ENCODE assay signal across 13 mouse cellular contexts in the genomic region with DNA sequence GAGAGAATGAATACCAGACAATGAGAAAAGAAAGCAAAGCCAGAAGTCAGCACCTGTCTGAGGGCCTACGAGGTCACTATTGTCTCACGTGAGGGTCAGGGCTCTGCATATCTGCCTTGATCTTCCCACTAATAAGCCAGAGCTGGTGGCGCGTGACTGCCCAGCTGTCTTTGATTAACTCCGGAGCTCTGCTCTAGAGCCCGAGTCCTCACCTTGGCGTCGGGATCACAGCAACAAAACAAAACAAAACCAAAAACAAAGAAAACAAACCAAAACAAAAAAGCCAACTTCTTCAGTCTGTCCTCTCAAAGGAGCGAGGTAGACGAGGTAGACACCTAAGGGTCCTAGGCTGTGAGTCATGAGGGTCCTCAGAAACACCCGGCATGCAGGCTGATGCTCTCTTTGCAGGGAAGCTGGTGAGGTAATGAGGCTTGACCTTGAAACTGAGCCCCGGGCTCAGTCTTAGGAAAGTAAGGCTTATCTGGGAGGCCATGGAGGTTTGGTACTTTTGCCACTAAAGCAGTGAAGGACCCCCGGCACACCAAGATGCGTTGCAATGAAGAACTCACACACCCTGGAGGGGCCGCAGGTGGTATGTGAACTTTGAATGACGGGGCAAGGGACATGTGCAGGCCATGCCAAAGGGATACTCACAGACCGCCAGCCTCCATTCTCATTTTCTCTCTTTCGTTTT. TPM values are rescaled to one million over a fixed set of nuclear protein-coding genes. Genes with fewer than 3 reads are reported as not detected.
DNase-seq lines count a peak whose midpoint lies in the region; ATAC-seq lines count a peak whose summit lies in the region.
"Had no signal": no experiment of that assay in that cellular context is flagged by ENCODE, and none has a peak within 500 bp of the region (broad histone marks: within the 10 kb centered on the region; RNA-seq: fewer than 3 reads in every experiment).

No protein-coding gene starts in this region.

- H3K27ac ChIP-seq in neural tube, embryonic 15.5 days (replicated peaks): no peak overlapping the region
- peak overlapping the region; percentile 75 for H3K27ac ChIP-seq in embryonic facial prominence, embryonic 10.5 days (replicated peaks)
- peak overlapping the region; percentile 88 for H3K27ac ChIP-seq in kidney, embryonic 15.5 days
- no peak overlapping the region for H3K27ac ChIP-seq in hindbrain, embryonic 13.5 days
- H3K27ac ChIP-seq: hindbrain, embryonic 15.5 days; left cerebral cortex, adult 2 months had no signal

- H3K9ac ChIP-seq in neural tube, embryonic 15.5 days (replicated peaks): no peak overlapping the region
- no peak overlapping the region for H3K9ac ChIP-seq in kidney, embryonic 15.5 days
- no peak overlapping the region for H3K9ac ChIP-seq in hindbrain, embryonic 13.5 days
- H3K9ac ChIP-seq: hindbrain, embryonic 15.5 days had no signal

- H3K36me3 ChIP-seq in neural tube, embryonic 15.5 days: no peaks in the 10 kb centered on the region
- no peaks in the 10 kb centered on the region for H3K36me3 ChIP-seq in embryonic facial prominence, embryonic 10.5 days (replicated peaks)
- no peaks in the 10 kb centered on the region for H3K36me3 ChIP-seq in kidney, embryonic 15.5 days
- H3K36me3 ChIP-seq in hindbrain, embryonic 13.5 days: no peaks in the 10 kb centered on the region
- H3K36me3 ChIP-seq: G1E; hindbrain, embryonic 15.5 days had no signal

- no peak overlapping the region for H3K4me2 ChIP-seq in neural tube, embryonic 15.5 days
- peak overlapping the region; percentile 41 for H3K4me2 ChIP-seq in kidney, embryonic 15.5 days
- H3K4me2 ChIP-seq in hindbrain, embryonic 13.5 days: no peak overlapping the region
- H3K4me2 ChIP-seq: hindbrain, embryonic 15.5 days had no signal

- 79% methylated on average over 18 of the region's 18 CpGs for WGBS in neural tube, embryonic 15.5 days
- WGBS in embryonic facial prominence, embryonic 10.5 days: 50% methylated on average over 18 of the region's 18 CpGs
- 38% methylated on average over 18 of the region's 18 CpGs for WGBS in kidney, embryonic 15.5 days
- WGBS in hindbrain, embryonic 13.5 days: 70% methylated on average over 18 of the region's 18 CpGs

- ATAC-seq in neural tube, embryonic 15.5 days (ENCODE audit: low FRiP score): no peak
- peak; percentile 73 for ATAC-seq in kidney, embryonic 15.5 days (replicated peaks; ENCODE audit: low FRiP score)
- no peak for ATAC-seq in erythroblast, adult 5-6 weeks (replicated peaks; ENCODE audit: low FRiP score, poor library complexity, severe bottlenecking)
- ATAC-seq in hindbrain, embryonic 13.5 days (ENCODE audit: low FRiP score): no peak

- no peaks in the 10 kb centered on the region for H3K9me3 ChIP-seq in neural tube, embryonic 15.5 days (replicated peaks)
- H3K9me3 ChIP-seq in embryonic facial prominence, embryonic 10.5 days: no peaks in the 10 kb centered on the region
- no peaks in the 10 kb centered on the region for H3K9me3 ChIP-seq in kidney, embryonic 15.5 days (replicated peaks)
- H3K9me3 ChIP-seq in hindbrain, embryonic 13.5 days: no peaks in the 10 kb centered on the region
- H3K9me3 ChIP-seq: G1E; hindbrain, embryonic 15.5 days had no signal

- H3K4me1 ChIP-seq in neural tube, embryonic 15.5 days: no peaks in the 10 kb centered on the region
- peaks cover 45% of the 10 kb centered on the region for H3K4me1 ChIP-seq in embryonic facial prominence, embryonic 10.5 days
- peaks cover 40% of the 10 kb centered on the region for H3K4me1 ChIP-seq in kidney, embryonic 15.5 days
- 0 out of 2 replicates have a peak, but pooled peaks cover 5% of the 10 kb centered on the region for H3K4me1 ChIP-seq in hindbrain, embryonic 13.5 days (replicated peaks)
- H3K4me1 ChIP-seq: hindbrain, embryonic 15.5 days had no signal

- no peak overlapping the region for H3K4me3 ChIP-seq in neural tube, embryonic 15.5 days (replicated peaks)
- peak overlapping the region; percentile 27 for H3K4me3 ChIP-seq in embryonic facial prominence, embryonic 10.5 days
- H3K4me3 ChIP-seq in kidney, embryonic 15.5 days (replicated peaks): peak overlapping the region; percentile 15; the same call in 1 of the 2 replicates
- no peak overlapping the region for H3K4me3 ChIP-seq in hindbrain, embryonic 13.5 days
- H3K4me3 ChIP-seq: hindbrain, embryonic 15.5 days; left cerebral cortex, adult 2 months had no signal

- DNase-seq in neural tube, embryonic 10.5 days (ENCODE audit: extremely low spot score, low spot score): peak; percentile 40
- DNase-seq in embryonic facial prominence, embryonic 10.5 days (ENCODE audit: low spot score): peak; percentile 81
- peak; percentile 54 for DNase-seq in mesoderm, embryonic 11.5 days (ENCODE audit: low read depth, low spot score)
- no peak for DNase-seq in gastrocnemius, postnatal 10 days

- H3K27me3 ChIP-seq in neural tube, embryonic 15.5 days (replicated peaks): no peaks in the 10 kb centered on the region
- H3K27me3 ChIP-seq in embryonic facial prominence, embryonic 10.5 days (replicated peaks; ENCODE audit: low read depth, poor library complexity, severe bottlenecking): no peaks in the 10 kb centered on the region
- no peaks in the 10 kb centered on the region for H3K27me3 ChIP-seq in kidney, embryonic 15.5 days
- H3K27me3 ChIP-seq in hindbrain, embryonic 13.5 days: no peaks in the 10 kb centered on the region
- H3K27me3 ChIP-seq: hindbrain, embryonic 15.5 days had no signal

RNA-seq across cellular contexts. Expression of a gene that starts 18.9 kb away (rescaled TPM):
- polyA plus RNA-seq in neural tube, embryonic 15.5 days (2015; fragmentation: Nextera tagmentation; extraction: Ambion mirVana): 1.8 and 2.3 TPM in 2 replicates
- polyA plus RNA-seq in embryonic facial prominence, embryonic 10.5 days (2016; fragmentation: Nextera tagmentation; extraction: Ambion mirVana): 0.88 and 1.3 TPM in 2 replicates
- 4.5 and 7.0 TPM in 2 replicates for polyA plus RNA-seq in kidney, embryonic 15.5 days (2015; fragmentation: Nextera tagmentation; extraction: Ambion mirVana)
- total RNA-seq in gastrocnemius, postnatal 10 days (2021): 1 to 10 TPM; 2.9 to 4.5 TPM
- 0.38 and 4.8 TPM in 2 replicates for total RNA-seq in erythroblast, adult 5-6 weeks (2015; ENCODE audit: low replicate concordance)
- 2.8 and 5.2 TPM in 2 replicates for total RNA-seq in erythroblast, adult 5-6 weeks (2017; ENCODE audit: low replicate concordance)
- polyA plus RNA-seq in hindbrain, embryonic 13.5 days (2015; fragmentation: Nextera tagmentation; extraction: Ambion mirVana): 0.98 and 1.2 TPM in 2 replicates
- total RNA-seq: G1E had no signal
- polyA plus RNA-seq: G1E had no signal

RNA-seq across cellular contexts. Expression of a gene that starts 19.1 kb away (rescaled TPM):
- polyA plus RNA-seq in neural tube, embryonic 15.5 days (2015; fragmentation: Nextera tagmentation; extraction: Ambion mirVana): 4.1 and 5.3 TPM in 2 replicates
- 1.2 and 2.2 TPM in 2 replicates for polyA plus RNA-seq in embryonic facial prominence, embryonic 10.5 days (2016; fragmentation: Nextera tagmentation; extraction: Ambion mirVana)
- 9.1 and 11.1 TPM in 2 replicates for polyA plus RNA-seq in kidney, embryonic 15.5 days (2015; fragmentation: Nextera tagmentation; extraction: Ambion mirVana)
- total RNA-seq in gastrocnemius, postnatal 10 days (2021): 10 to 100 TPM; 15.9 to 17.6 TPM
- 1.3 TPM in 1 of 2 replicates, not detected in the other for total RNA-seq in erythroblast, adult 5-6 weeks (2015; ENCODE audit: low replicate concordance)
- 0.17 and 1.1 TPM in 2 replicates for total RNA-seq in erythroblast, adult 5-6 weeks (2017; ENCODE audit: low replicate concordance)
- 1.8 and 3.6 TPM in 2 replicates for polyA plus RNA-seq in hindbrain, embryonic 13.5 days (2015; fragmentation: Nextera tagmentation; extraction: Ambion mirVana)
- total RNA-seq: common myeloid progenitor, adult 5-6 weeks; G1E had no signal
- polyA plus RNA-seq: G1E had no signal

RNA-seq across cellular contexts. Expression of a gene that starts 29.2 kb away (rescaled TPM):
- 0.19 and 0.43 TPM in 2 replicates for polyA plus RNA-seq in neural tube, embryonic 15.5 days (2015; fragmentation: Nextera tagmentation; extraction: Ambion mirVana)
- 0.15 TPM in 1 of 2 replicates, not detected in the other for polyA plus RNA-seq in embryonic facial prominence, embryonic 10.5 days (2016; fragmentation: Nextera tagmentation; extraction: Ambion mirVana)
- polyA plus RNA-seq in kidney, embryonic 15.5 days (2015; fragmentation: Nextera tagmentation; extraction: Ambion mirVana): 0.45 and 0.53 TPM in 2 replicates
- total RNA-seq in gastrocnemius, postnatal 10 days (2021): 1 to 10 TPM; 1.6 to 2.1 TPM
- 9.2 and 17.9 TPM in 2 replicates for total RNA-seq in erythroblast, adult 5-6 weeks (2015; ENCODE audit: low replicate concordance)
- total RNA-seq in erythroblast, adult 5-6 weeks (2017; ENCODE audit: low replicate concordance): 0.28 and 7.8 TPM in 2 replicates
- 0.36 and 0.53 TPM in 2 replicates for polyA plus RNA-seq in hindbrain, embryonic 13.5 days (2015; fragmentation: Nextera tagmentation; extraction: Ambion mirVana)
- total RNA-seq: G1E had no signal
- polyA plus RNA-seq: G1E; heart, embryonic 11.5 days had no signal

RNA-seq across cellular contexts. Expression of a gene that starts 32.9 kb away (rescaled TPM):
- 90.8 and 109 TPM in 2 replicates for polyA plus RNA-seq in neural tube, embryonic 15.5 days (2015; fragmentation: Nextera tagmentation; extraction: Ambion mirVana)
- polyA plus RNA-seq in embryonic facial prominence, embryonic 10.5 days (2016; fragmentation: Nextera tagmentation; extraction: Ambion mirVana): 136 and 141 TPM in 2 replicates
- 91.6 and 95.2 TPM in 2 replicates for polyA plus RNA-seq in kidney, embryonic 15.5 days (2015; fragmentation: Nextera tagmentation; extraction: Ambion mirVana)
- total RNA-seq in gastrocnemius, postnatal 10 days (2021): 10 to 100 TPM; 29.5 to 36.0 TPM
- total RNA-seq in erythroblast, adult 5-6 weeks (2015; ENCODE audit: low replicate concordance): 46.4 and 52.3 TPM in 2 replicates
- total RNA-seq in erythroblast, adult 5-6 weeks (2017; ENCODE audit: low replicate concordance): 10.3 and 18.2 TPM in 2 replicates
- polyA plus RNA-seq in hindbrain, embryonic 13.5 days (2015; fragmentation: Nextera tagmentation; extraction: Ambion mirVana): 94.7 and 95.9 TPM in 2 replicates

RNA-seq across cellular contexts. Expression of a gene that starts 42.6 kb away (rescaled TPM):
- polyA plus RNA-seq in neural tube, embryonic 15.5 days (2015; fragmentation: Nextera tagmentation; extraction: Ambion mirVana): 437 and 477 TPM in 2 replicates
- 780 and 781 TPM in 2 replicates for polyA plus RNA-seq in embryonic facial prominence, embryonic 10.5 days (2016; fragmentation: Nextera tagmentation; extraction: Ambion mirVana)
- polyA plus RNA-seq in kidney, embryonic 15.5 days (2015; fragmentation: Nextera tagmentation; extraction: Ambion mirVana): 586 and 589 TPM in 2 replicates
- 100 to 1,000 TPM; 216 to 234 TPM for total RNA-seq in gastrocnemius, postnatal 10 days (2021)
- 177 and 204 TPM in 2 replicates for total RNA-seq in erythroblast, adult 5-6 weeks (2015; ENCODE audit: low replicate concordance)
- total RNA-seq in erythroblast, adult 5-6 weeks (2017; ENCODE audit: low replicate concordance): 163 and 169 TPM in 2 replicates
- polyA plus RNA-seq in hindbrain, embryonic 13.5 days (2015; fragmentation: Nextera tagmentation; extraction: Ambion mirVana): 528 and 537 TPM in 2 replicates

Comparison
In these comparisons a context has a peak if more than half of its experiments do, and no peak if none do; other contexts are left out.
1. H3K27ac ChIP-seq: peak in embryonic facial prominence, embryonic 10.5 days (single experiment) and kidney, embryonic 15.5 days (single experiment); none in neural tube, embryonic 15.5 days (single experiment) and hindbrain, embryonic 13.5 days (single experiment).
2. H3K4me3 ChIP-seq: peak in embryonic facial prominence, embryonic 10.5 days (single experiment) and kidney, embryonic 15.5 days (single experiment); none in neural tube, embryonic 15.5 days (single experiment) and hindbrain, embryonic 13.5 days (single experiment).